Mouse (Mus musculus) cortical plate, adult 2 months (tissue): ENCODE measurements around the gene Rin2. TPM values are rescaled to one million over a fixed set of nuclear protein-coding genes. Genes with fewer than 3 reads are reported as not detected.

Experiments
- H3K27ac ChIP-seq: fragments of 200-500 bp; 2 replicates; pipeline ENCODE4 v1.5.1; 2012; ENCODE audit warnings: low read length, control low read depth, inconsistent platforms; ENCODE audit not compliant: insufficient read depth
- H3K4me1 ChIP-seq: fragments of 200-500 bp; 2 replicates; pipeline ENCODE4 v1.6.1; 2011; ENCODE audit warnings: low read length; ENCODE audit not compliant: control insufficient read depth, insufficient read depth
- H3K4me3 ChIP-seq: fragments of 200-500 bp; 2 replicates; pipeline ENCODE4 v1.5.1; 2011; ENCODE audit warnings: mild to moderate bottlenecking, low read length, control low read depth; ENCODE audit not compliant: insufficient read depth
- CTCF ChIP-seq: fragments of 200-500 bp; IDR thresholded peaks from 2 replicates; pipeline ENCODE4 v1.5.1; 2011; ENCODE audit warnings: mild to moderate bottlenecking, control low read depth, low read length; ENCODE audit not compliant: insufficient read depth; ENCODE audit errors: extremely low read depth
- POLR2A ChIP-seq: fragments of 200-500 bp; IDR thresholded peaks from 2 replicates; pipeline ENCODE4 v1.6.1; 2011; ENCODE audit warnings: mild to moderate bottlenecking, low read length, control low read depth; ENCODE audit not compliant: insufficient read depth; ENCODE audit errors: extremely low read depth
- polyA plus RNA-seq: library from polyadenylated mRNA; depleted of rRNA; stranded (reverse); fragments of >200 nt; gene quantifications from 2 replicates; pipeline ENCODE4 v1.2.3, GENCODE M21; 2012

The Rin2 gene
- polyA plus RNA-seq, 1 experiment = 16.9 TPM

GRCm38 (mm10) chr2:145770730-145771536, 95.9 kb downstream of the Rin2 start:
- Histone ChIP-seq H3K27ac (no peak overlapping the region), H3K4me3 (no peak overlapping the region), H3K4me1 (no peaks in the 10 kb centered on the region; the same call in 1 of the 2 replicates)
- TF ChIP-seq POLR2A = no peak
- no peak for TF ChIP-seq CTCF

DNA sequence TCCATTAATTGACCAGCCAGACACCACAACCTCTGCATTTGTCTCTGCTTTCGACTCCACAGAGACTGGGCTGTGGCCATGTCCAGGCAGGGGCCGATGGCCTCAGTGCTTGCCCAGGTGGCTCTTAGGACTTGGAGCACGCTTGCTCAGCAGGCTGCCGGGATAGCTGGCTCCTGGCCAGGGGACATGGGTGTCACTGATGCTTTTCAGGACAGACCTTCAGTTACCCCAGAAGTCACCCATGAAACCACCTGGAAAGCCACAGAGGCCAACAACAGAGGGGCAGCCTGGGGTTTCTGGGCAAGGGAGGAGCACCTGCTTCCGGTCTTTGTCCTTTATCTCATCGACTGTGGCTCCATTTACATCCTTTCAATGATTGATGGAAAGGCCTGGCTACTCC, 108.2 kb downstream of the Rin2 start:
- H3K4me3 ChIP-seq = no peak overlapping the region
- H3K27ac ChIP-seq = no peak overlapping the region
- no peak for TF ChIP-seq CTCF
- no peak for TF ChIP-seq POLR2A
- peaks cover 2% of the 10 kb centered on the region; the same call in 1 of the 2 replicates for H3K4me1 ChIP-seq

DNA sequence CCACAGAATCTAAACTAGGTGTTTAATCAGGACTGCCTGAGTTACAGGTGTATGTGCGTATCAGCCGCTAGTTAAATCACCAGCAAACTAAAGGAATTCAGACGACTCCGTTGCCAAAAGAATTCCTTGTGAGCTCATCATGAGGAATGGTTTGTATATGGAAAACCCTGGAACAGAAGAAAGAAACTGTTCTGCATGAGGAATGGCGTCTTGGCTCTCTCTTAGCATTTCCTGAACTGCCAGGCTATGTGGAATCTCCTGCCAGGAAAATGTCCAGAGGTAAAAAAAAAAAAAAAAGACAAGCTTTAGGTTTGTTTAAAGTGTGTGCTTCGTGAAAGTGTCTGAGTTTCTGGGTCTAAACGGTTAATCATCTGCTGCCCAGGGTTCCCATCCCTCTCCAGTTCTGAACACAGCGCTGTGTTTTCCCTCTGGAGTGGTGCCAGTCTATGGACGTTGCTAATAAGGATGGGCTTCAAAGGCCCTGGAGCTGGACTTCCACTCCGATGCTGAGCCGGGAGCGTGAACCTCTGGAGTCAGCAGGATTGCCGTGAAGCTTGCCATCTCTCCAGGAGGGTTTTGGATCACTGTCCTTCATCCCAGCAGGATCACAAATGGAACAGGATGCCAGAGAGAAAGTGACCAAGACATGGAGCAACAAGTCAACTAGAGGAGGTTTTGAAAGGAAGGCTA, 109.4 kb downstream of the Rin2 start:
- peaks cover 2% of the 10 kb centered on the region; the same call in 1 of the 2 replicates for H3K4me1 ChIP-seq
- no peak overlapping the region for H3K27ac ChIP-seq
- TF ChIP-seq CTCF (no peak), POLR2A (peak; percentile 34; the same call in 1 of the 2 replicates)
- no peak overlapping the region for H3K4me3 ChIP-seq

GRCm38 (mm10) chr2:145784964-145785363, 109.9 kb downstream of the Rin2 start:
- H3K4me1 ChIP-seq = peaks cover 2% of the 10 kb centered on the region; the same call in 1 of the 2 replicates
- TF ChIP-seq POLR2A = no peak
- no peak for TF ChIP-seq CTCF
- no peak overlapping the region for H3K27ac ChIP-seq
- no peak overlapping the region for H3K4me3 ChIP-seq

DNA sequence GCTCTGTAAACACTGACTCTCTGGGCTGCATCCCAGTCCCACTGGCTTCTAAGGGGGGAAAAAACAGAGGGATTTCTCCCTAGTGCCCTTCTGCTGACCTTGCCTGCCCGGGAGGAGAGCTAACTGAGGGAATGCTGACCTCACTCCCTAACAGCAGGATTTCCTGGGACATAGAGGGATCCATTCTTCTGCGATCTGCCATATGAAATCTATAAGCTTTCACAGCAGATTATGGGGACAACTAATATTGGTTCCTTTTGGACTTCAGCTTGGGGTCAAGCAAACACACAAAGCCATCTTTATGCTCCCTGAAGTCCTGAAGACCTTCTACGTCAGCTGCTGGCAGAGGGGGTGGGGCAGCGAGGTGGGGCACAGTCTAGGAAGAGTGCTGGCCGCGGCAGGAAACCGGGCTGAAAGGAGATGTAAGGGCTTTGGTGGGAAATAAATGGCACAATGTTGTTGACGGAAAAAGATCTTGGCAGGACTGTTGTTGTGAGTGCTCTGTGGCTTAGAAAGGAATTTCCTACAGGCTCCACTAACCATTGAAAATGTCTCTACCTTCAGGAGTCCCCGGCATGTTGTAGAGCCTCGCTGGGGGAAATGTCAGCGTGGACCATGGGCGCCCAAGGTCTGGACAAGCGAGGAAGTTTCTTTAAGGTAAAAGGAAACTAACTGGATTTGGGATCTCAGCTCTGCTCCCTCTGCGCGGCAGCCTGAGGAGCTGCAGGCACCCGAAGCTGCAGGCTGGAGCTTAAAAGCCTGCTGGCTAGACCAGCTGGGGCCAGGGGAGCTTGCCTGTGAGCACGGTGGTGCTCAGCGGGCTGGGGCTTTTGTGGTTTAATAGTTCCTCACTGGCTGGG, 111.0 kb downstream of the Rin2 start:
- no peak for TF ChIP-seq CTCF
- TF ChIP-seq POLR2A = no peak
- Histone ChIP-seq H3K27ac (0 out of 2 replicates have a peak overlapping the region, but pooled peaks have one; percentile 11), H3K4me3 (peak overlapping the region; percentile 19), H3K4me1 (peaks cover 2% of the 10 kb centered on the region; the same call in 1 of the 2 replicates)

GRCm38 (mm10) chr2:145786618-145786932, 111.6 kb downstream of the Rin2 start:
- Histone ChIP-seq H3K4me1 (peaks cover 2% of the 10 kb centered on the region; the same call in 1 of the 2 replicates), H3K4me3 (peak overlapping the region; percentile 19; the same call in 1 of the 2 replicates), H3K27ac (no peak overlapping the region)
- no peak for TF ChIP-seq POLR2A

- no peak overlapping the region for H3K27ac ChIP-seq
- TF ChIP-seq POLR2A = no peak
- no peak overlapping the region for H3K4me3 ChIP-seq
- peaks cover 2% of the 10 kb centered on the region; the same call in 1 of the 2 replicates for H3K4me1 ChIP-seq
Observed at GRCm38 (mm10) chr2:145787486-145787885, 112.5 kb downstream of the Rin2 start.

DNA sequence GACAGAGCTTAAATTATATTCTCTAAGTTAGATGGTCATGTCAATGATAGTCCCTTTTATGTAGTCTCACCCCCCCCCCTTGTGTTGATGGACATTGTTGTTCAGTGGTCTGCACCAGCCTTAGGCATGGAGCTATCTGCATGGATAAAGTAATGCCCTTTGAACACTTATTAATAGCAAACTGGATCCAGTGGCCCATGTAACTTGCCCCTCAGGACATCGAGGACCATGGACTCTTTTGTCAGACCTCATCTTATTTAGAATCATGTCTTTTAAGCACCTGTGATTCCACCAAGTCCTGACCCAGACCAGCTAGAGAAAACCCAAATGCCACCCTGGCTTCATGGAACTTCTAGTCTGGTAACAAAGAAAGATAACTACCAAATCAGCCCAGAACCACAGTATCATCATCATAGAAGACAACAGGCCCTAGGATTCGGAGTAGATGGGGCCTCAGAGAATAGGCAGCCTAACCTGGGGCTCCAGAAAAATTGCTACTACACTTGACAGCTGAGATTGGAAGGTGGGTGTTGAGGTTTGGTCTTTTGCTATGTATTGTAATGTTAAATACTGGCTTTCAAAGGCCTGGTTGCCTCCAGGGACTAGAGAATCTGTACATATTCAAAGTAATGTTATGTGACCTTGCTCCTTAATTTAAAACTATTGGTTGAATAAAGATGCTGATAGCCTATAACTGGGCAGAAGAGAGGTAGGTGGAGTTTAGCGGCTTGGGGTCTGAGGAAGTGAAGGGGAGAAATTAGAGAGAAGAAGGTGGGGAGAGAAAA, 113.7 kb downstream of the Rin2 start:
- Histone ChIP-seq H3K4me1 (peaks cover 2% of the 10 kb centered on the region; the same call in 1 of the 2 replicates), H3K27ac (no peak overlapping the region), H3K4me3 (no peak overlapping the region)
- TF ChIP-seq CTCF (no peak), POLR2A (no peak)
